Mouse (Mus musculus) bone marrow, adult 2 months (tissue): Measurements from ENCODE around the gene AC131692.1.

Experiments
- CTCF ChIP-seq: fragments of 200-500 bp; IDR thresholded peaks from 2 replicates; pipeline ENCODE4 v1.5.1; 2011; ENCODE audit warnings: low read length, control low read depth; ENCODE audit not compliant: control insufficient read depth, insufficient read depth
- POLR2A ChIP-seq: fragments of 200-500 bp; IDR thresholded peaks from 2 replicates; pipeline ENCODE4 v1.6.1; 2011; ENCODE audit warnings: low read depth, mild to moderate bottlenecking, control low read depth, low read length, borderline replicate concordance; ENCODE audit not compliant: control insufficient read depth

GRCm38 (mm10) chr19:6047899-6048166 lies 46.4 kb upstream of the AC131692.1 start:
- TF ChIP-seq POLR2A (no peak), CTCF (no peak)
